Mouse (Mus musculus): ENCODE data around the gene Sigmar1.

Sigmar1 gene

GRCm38 (mm10) chr4:41756440-41756839, 483 bp upstream of the Sigmar1 start:
- no peak for DNase-seq (ENCODE audit: low spot score)

DNA sequence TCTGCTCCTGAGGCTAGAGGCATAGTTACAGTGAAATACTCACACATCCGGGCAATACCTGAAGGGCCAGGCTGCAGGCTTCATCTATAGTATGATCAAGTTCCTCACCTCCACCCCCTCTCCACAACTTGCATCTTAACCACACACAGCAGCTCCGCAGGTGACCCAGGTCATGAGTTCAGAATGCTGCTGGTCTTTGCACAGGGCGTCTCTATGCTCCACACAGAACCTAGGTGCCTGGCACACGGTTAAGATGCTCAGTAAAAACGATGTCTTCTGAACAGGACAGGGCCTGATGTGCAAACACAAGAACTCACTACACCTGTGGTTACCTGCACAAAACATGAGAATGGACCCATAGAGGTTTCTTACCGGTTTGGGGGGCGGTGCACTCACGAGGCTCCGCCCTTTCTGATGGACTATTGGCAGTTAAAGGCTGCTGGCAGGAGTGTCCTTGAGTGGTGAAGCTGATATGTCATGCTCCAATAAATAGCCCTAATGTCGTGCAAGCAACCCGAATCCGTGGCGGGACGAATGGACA, 1.1 kb downstream of the Sigmar1 start, which contains the start of gene Galt:
Gene Galt (plus strand): TSS at position 432 of the 541 bp plus-strand sequence.
- DNase-seq (ENCODE audit: low spot score) = no peak

GRCm38 (mm10) chr4:41745021-41745420, 10.9 kb downstream of the Sigmar1 start:
- no peak for DNase-seq (ENCODE audit: low spot score)

GRCm38 (mm10) chr4:41744131-41744530, 11.8 kb downstream of the Sigmar1 start:
- no peak for DNase-seq (ENCODE audit: low spot score)

DNA sequence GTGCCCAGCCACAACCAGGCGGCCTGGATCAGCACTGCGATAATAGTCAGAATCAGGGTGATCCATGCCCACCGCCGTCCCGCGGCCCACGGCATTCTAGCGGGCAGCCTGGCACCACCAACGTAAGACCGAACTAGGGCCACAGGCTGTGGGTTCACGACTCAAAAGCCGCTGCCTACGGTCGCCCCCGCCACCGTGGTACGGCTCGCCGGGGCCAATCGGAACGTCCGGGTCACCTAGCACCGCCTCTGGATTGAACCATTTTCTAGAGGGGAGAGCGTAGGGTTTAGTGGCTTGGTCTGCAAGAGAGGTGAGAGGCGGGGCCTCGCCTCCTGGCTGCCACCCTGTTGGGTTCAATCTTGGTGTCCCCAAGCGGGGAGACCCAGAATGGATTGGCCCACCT, 14.8 kb downstream of the Sigmar1 start:
- DNase-seq (ENCODE audit: low spot score) = peak; percentile 98

- DNase-seq (ENCODE audit: low spot score) = peak; percentile 47
Measured at GRCm38 (mm10) chr4:41740380-41741157, 15.4 kb downstream of the Sigmar1 start.

DNA sequence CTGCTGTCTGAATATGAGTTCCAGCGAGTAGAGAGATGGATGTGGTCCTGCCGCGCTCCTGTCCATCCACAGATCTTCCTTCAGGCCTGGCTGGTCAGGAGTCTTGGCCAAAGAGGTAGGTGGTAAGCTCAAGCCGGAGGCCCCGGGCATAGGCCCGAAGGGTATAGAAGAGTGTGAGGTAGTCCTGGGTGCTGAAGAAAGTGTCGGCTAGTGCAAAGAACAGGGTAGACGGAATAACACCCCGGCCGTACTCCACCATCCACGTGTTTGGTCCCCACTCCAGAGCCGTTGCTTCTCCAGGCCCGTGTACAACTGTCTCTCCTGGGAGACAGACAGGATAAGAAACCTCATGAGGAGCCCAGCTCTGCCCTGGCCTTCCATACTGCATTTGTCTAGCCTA, 16.7 kb downstream of the Sigmar1 start:
- no peak for DNase-seq (ENCODE audit: low spot score)

DNA sequence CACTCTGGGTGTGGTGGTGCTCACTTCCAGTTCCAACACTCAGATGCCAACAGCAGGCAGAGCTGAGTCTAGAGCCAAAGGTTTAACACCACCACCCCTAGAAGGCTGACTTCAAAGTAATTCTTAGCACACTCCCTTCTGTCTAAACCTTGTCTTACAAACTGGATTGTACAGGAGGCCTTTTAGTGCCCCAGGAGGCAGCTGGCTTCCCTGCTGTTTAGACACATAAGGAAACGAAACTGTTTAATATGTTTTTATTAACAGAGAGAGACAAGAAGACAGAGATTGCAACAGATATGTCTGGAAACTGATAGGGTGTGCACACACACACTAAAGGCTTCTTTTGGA, 17.7 kb downstream of the Sigmar1 start:
- DNase-seq (ENCODE audit: low spot score) = no peak

DNA sequence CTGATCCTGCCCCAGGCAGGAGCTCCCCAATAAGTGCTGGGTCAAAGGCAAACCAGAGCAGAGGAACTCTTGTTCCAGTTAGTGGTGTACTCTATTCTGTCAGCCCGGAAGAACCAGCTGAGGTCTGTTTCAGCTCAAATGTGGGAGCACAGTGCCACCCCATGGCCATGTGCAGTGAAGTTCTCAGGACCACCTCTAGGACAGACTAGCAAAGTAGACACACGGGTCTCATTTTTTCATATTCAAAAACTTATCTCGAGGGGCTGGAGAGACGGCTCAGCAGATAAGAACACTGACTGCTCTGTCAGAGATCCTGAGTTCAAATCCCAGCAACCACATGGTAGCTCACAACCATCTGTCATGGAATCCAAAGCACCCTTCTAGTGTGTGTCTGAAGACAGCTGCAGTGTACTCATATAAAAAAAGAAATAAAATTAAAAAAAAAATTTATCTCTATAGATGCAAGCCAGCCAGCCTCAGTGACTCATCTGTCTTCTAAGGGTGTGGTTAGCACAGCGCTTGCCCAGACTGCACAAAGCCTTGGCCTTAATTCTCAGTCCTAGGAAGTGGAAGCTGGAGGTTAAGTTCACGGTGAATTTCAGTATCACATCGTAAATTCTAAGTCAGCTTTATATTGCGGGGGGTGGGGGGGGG, 18.2 kb downstream of the Sigmar1 start:
- DNase-seq (ENCODE audit: low spot score) = peak; percentile 84

GRCm38 (mm10) chr4:41731052-41731765, 24.7 kb downstream of the Sigmar1 start, which contains the start of gene Arid3c:
Gene Arid3c (minus strand): TSS chr4:41731142.
- peak; percentile 53 for DNase-seq (ENCODE audit: low spot score)

DNA sequence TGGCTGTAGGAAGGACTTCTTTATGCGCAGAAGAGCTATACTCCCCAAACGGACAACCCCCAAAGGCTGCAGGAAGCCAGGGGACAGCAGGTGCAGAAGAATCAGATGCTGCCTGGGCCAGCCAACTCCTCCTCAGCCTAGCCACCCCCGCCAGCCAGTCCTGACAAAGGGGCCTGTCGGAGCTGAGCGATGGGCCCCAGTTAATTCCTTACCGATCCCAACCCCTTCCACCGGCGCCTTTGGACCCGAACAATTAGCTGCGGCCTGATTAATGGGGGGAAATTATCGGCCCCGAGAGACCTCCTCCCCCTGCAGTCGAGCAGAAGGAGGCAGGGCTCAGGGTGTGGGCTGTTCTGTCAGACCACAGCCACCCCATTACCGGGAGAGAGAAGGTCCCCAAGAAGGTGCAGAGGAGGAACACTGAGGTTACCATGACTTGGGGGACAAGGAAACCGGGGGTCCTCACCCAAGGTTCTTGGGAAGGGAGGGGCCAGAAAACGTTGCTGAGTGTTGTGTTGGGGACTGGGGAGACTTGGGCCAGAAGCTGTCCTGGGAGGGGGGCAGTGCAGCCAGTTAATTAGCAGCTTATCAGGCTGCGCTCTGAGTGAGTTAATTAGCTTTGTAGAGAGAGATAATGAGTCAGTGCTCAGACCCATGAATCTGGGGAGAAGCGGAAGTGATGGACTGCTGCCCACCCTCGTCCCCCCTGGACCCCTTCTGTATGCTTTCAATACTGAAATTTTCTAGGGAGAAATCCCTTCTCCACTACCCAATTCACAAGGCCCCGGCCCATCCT, 28.9 kb downstream of the Sigmar1 start:
- DNase-seq (ENCODE audit: low spot score) = peak; percentile 52

DNA sequence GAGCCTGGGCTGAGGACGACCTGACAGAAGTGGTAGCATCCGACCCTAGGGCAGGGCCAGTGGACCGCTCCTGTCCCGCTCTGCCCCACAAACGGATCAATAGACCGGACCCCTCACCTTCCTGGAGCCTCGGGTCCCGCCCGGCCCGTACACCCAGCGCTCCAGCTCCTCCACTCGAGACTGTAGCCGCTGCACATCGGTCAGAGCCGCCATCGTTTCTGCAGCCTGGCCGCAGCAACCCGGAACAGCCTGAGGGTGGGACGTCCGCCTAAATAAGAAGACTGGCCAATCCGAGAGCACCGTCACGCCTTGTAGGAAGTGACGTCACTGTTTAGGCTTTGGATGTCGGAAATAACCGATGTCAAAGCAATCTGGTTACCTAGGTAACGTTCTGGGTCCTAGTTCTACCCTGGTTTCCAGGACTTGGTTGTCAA, 33.0 kb downstream of the Sigmar1 start, which contains the start of gene Dctn3:
Gene Dctn3 (minus strand): TSS at position 253 of the 434 bp plus-strand sequence.
- peak; percentile 99 for DNase-seq (ENCODE audit: low spot score)

DNA sequence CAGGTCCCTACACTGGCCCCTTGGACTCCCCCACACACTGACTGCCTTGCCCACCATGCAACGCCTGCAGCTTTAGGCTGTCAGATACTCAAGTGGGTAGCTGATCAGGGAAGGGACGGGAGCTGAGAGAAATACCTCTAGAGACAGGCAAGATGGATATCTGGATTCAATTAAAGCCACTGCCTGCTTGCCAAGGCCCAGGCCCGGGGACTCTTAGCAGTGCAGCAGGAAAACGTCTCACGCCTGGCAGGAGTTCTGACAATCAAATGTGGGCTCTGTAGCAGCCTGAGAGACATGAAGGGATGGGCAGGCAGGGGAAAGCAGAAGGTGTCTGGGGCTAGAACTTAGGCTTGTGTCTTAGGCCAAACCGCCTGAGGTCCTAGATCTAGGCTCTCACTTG, 39.1 kb downstream of the Sigmar1 start:
- DNase-seq (ENCODE audit: low spot score) = no peak

- DNase-seq (ENCODE audit: low spot score) = peak; percentile 47
Measured at GRCm38 (mm10) chr4:41715596-41715995, 40.4 kb downstream of the Sigmar1 start.

GRCm38 (mm10) chr4:41715082-41715481, 40.9 kb downstream of the Sigmar1 start:
- DNase-seq (ENCODE audit: low spot score) = no peak

GRCm38 (mm10) chr4:41714276-41714675, 41.7 kb downstream of the Sigmar1 start:
- peak; percentile 82 for DNase-seq (ENCODE audit: low spot score)

DNA sequence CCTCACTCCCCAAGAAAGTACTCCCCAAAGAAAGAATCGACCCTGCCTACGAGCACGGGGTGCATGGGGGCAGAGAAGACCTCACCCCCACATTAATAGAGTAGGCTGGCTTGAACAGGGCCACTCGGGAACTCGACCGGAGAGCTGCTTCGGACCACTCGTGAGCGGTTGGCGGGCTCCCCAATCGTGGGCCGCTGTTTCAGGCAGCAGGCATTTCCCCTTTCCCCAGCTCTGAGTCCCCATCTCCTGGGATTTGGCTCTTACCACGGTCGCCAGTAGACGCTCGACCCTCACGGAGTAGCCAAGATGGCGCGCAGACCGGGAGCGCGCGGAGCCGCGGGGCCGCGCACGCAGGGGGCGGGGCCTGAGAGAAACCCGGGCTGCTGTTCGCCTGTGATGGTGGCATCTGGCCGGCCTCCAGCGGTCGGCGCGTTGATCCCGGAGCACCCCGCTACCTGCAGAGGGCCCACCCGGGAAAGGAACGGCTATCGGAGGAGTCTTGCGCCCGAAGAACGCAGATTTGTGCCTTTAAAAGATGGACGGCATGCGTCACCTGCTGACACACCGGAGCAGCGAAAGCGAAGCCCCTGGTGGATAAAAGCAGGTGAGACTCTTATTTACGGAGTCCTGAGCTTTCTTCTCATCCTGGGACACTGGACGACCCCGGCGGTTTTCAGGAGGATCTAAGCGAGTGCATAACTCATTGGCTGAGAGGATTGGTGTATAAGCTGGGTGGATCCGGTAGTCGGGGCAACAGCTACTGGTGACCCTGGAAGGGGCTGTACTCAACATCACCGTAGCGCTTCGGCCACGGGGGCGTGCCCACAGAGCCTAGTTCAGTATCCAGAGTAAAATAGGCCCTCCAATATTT, 42.5 kb downstream of the Sigmar1 start, which contains the start of gene Rpp25l:
Gene Rpp25l (minus strand): TSS at position 338 of the 871 bp plus-strand sequence.
- DNase-seq (ENCODE audit: low spot score) = peak; percentile 92

DNA sequence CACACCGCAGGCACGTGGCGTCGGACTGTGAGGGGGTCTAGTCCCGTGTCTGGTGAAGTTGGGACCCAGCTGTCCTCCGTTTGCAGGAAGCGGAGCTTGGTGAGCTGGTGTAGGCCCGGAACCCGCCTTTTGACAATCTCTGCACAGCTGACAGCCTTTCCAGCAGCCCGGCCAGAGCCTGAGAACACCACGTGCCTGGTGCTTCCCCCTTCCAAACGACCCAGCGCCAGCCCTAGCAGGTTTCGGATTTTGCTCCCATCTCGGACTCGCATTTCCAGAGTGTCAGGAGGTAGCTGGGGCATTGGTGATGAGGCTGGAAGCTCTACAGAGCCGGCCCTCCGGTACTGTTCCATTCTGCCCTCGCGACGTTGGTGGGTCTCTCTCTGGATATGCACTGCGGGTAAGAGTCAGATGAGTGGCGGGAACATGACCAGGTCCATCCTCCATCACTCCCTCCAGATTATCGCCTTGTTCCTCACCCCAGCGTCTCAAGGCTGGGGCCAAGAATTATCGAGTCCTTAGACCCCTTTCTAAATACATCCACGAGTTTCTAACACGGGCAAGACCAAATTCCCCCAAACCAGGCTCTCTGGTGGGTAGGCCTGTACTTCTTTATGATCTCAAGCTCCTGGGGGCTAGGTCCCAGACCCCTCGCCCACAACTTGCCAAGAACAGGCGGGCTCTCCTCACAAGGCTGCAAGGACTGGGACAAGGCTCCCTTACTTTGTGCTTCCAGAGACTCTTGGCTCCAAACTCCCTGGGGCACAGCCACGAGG, 43.3 kb downstream of the Sigmar1 start:
- no peak for DNase-seq (ENCODE audit: low spot score)

DNA sequence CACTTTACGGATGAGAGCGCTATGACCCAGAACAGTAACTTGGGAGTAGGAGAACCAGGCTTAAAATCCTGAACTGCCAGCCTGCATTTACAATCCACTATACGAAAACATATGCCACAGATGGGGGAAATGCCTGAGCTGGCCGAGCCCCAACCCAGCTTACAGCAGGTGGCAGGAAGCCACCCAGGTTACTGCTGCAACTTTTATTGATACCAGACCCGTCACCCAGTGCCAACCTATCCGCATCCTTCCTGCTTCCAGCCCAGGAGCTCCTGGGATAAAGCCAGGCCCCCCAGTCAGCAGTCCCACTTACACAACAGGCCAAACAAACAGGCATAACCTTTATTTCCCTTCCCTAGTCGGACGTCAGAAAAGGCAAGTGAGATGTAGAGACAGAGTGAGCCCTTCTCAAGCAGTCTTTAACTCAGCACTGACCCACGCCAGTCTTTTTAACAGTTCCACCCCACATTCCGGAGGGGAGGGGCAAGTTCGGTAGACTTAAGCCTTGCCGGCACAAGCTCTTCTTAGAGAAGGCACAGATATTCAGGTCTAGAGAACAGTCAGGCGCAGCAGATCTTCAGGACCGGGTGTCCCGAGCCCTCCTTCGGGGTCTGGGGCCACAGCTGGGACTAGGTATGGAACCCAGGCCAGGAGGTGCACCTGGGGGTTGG, 44.1 kb downstream of the Sigmar1 start:
- DNase-seq (ENCODE audit: low spot score) = no peak

Data from embryo, embryonic 10.5 days (tissue).